Mouse (Mus musculus) urinary bladder, postnatal 4 days (tissue): ENCODE measurements around the gene Slc9a1.

Experiments used
- DNase-seq, 2 experiments: peaks; one replicate each; pipeline ENCODE4 v3.0.0; 2021 to 2022; ENCODE audit warnings: low spot score in 2 of 2

The Slc9a1 gene

GRCm38 (mm10) chr4:133403611-133404228, 34.2 kb downstream of the Slc9a1 start:
- DNase-seq: no peak

GRCm38 (mm10) chr4:133404256-133404655, 34.8 kb downstream of the Slc9a1 start:
- no peak for DNase-seq

- DNase-seq: no peak
Observed at GRCm38 (mm10) chr4:133406313-133407056, 37.0 kb downstream of the Slc9a1 start.

- DNase-seq: no peak
Observed at GRCm38 (mm10) chr4:133407114-133407787, 37.7 kb downstream of the Slc9a1 start.

GRCm38 (mm10) chr4:133408006-133408405, 38.5 kb downstream of the Slc9a1 start:
- DNase-seq: no peak

- no peak for DNase-seq
Observed at GRCm38 (mm10) chr4:133410994-133411393, 41.5 kb downstream of the Slc9a1 start.

- no peak for DNase-seq
Observed at GRCm38 (mm10) chr4:133412096-133412495, 42.6 kb downstream of the Slc9a1 start.

- DNase-seq: no peak
Observed at GRCm38 (mm10) chr4:133412575-133413540, 43.4 kb downstream of the Slc9a1 start.

- DNase-seq: no peak
Observed at GRCm38 (mm10) chr4:133413617-133414016, 44.1 kb downstream of the Slc9a1 start.

- DNase-seq: no peak
Observed at GRCm38 (mm10) chr4:133414920-133415319, 45.4 kb downstream of the Slc9a1 start.

- peak; percentile 62 to 86 for DNase-seq
Observed at GRCm38 (mm10) chr4:133419312-133420004, 50.0 kb downstream of the Slc9a1 start.

GRCm38 (mm10) chr4:133421989-133422388, 52.5 kb downstream of the Slc9a1 start:
- no peak for DNase-seq

- no peak for DNase-seq
Observed at GRCm38 (mm10) chr4:133422601-133423000, 53.1 kb downstream of the Slc9a1 start.

- DNase-seq: no peak
Observed at GRCm38 (mm10) chr4:133423108-133423507, 53.6 kb downstream of the Slc9a1 start.

GRCm38 (mm10) chr4:133423691-133424090, 54.2 kb downstream of the Slc9a1 start:
- no peak for DNase-seq

- DNase-seq: no peak
Observed at GRCm38 (mm10) chr4:133424100-133424499, 54.6 kb downstream of the Slc9a1 start.

- no peak for DNase-seq
Observed at GRCm38 (mm10) chr4:133426141-133426540, 56.6 kb downstream of the Slc9a1 start.

- DNase-seq: no peak
Observed at GRCm38 (mm10) chr4:133431508-133431907, 62.0 kb downstream of the Slc9a1 start.

GRCm38 (mm10) chr4:133432560-133433171, 63.2 kb downstream of the Slc9a1 start:
- DNase-seq: no peak

- DNase-seq: no peak
Observed at GRCm38 (mm10) chr4:133435921-133436320, 66.4 kb downstream of the Slc9a1 start.
